Mouse (Mus musculus) spleen, adult 2 months (tissue): Measurements from ENCODE around the gene Pcgf5.

ENCODE experiments used
- CTCF ChIP-seq: fragments of 200-500 bp; IDR thresholded peaks from 2 replicates; pipeline ENCODE4 v1.5.1; 2011; ENCODE audit warnings: mild to moderate bottlenecking, inconsistent platforms; ENCODE audit not compliant: insufficient read depth, insufficient read length, insufficient replicate concordance; ENCODE audit errors: extremely low read depth
- POLR2A ChIP-seq: fragments of 200-500 bp; IDR thresholded peaks from 2 replicates; pipeline ENCODE4 v1.6.1; 2011; ENCODE audit warnings: low read depth, low read length, inconsistent platforms

GRCm38 (mm10) chr19:36349487-36349955 lies 1.4 kb downstream of the Pcgf5 start:
- TF ChIP-seq CTCF (no peak), POLR2A (no peak)
